Mouse (Mus musculus) hindbrain, embryonic 14.5 days (tissue): ENCODE data around the gene Gm7544. TPM values are rescaled to one million over a fixed set of nuclear protein-coding genes. Genes with fewer than 3 reads are reported as not detected.
"Not testable (repeated sequence)": the region's sequence is repeated elsewhere in the genome, so short reads cannot be mapped to it uniquely, and the experiment has no call there.

Experiments
- ATAC-seq: fragments of 200-750 bp; cut with Nextera tagmentation; 2 replicates; pipeline ENCODE4 v1.8.0; 2017; ENCODE audit warnings: moderate number of reproducible peaks, mild to moderate bottlenecking, moderate TSS enrichment, moderate library complexity; ENCODE audit not compliant: low FRiP score
- DNase-seq: peaks from one replicate; pipeline ENCODE4 v3.0.0-alpha.2; 2015; ENCODE audit warnings: low spot score
- H3K27ac ChIP-seq: fragments of 300-500 bp; sonication (generic); 2 replicates; pipeline ENCODE4 v1.5.1; 2014; ENCODE audit warnings: mild to moderate bottlenecking, moderate library complexity
- H3K27me3 ChIP-seq: fragments of 300-500 bp; sonication (generic); 2 replicates; pipeline ENCODE4 v1.6.1; 2014; ENCODE audit warnings: mild to moderate bottlenecking, low read length, mixed read lengths; ENCODE audit not compliant: control insufficient read depth, insufficient read depth
- H3K36me3 ChIP-seq: fragments of 300-500 bp; sonication (generic); replicated peaks from 2 replicates; pipeline ENCODE4 v1.6.1; 2014; ENCODE audit not compliant: control insufficient read depth, insufficient read depth
- H3K4me1 ChIP-seq: fragments of 300-500 bp; sonication (generic); replicated peaks from 2 replicates; pipeline ENCODE4 v1.6.1; 2014; ENCODE audit warnings: antibody characterized with exemption, low read length, mixed read lengths; ENCODE audit not compliant: control insufficient read depth, insufficient read depth
- H3K4me2 ChIP-seq: fragments of 300-500 bp; sonication (generic); replicated peaks from 2 replicates; pipeline ENCODE4 v1.6.1; 2014; ENCODE audit warnings: mild to moderate bottlenecking, moderate library complexity
- H3K4me3 ChIP-seq: fragments of 300-500 bp; sonication (generic); replicated peaks from 2 replicates; pipeline ENCODE4 v1.5.1; 2014; ENCODE audit warnings: mild to moderate bottlenecking, low read length
- H3K9ac ChIP-seq: fragments of 300-500 bp; sonication (generic); 2 replicates; pipeline ENCODE4 v1.6.1; 2014
- H3K9me3 ChIP-seq: fragments of 300-500 bp; sonication (generic); 2 replicates; pipeline ENCODE4 v1.6.1; 2016; ENCODE audit warnings: low read length; ENCODE audit not compliant: control insufficient read depth
- WGBS: fragments of 180-500 bp; shearing (Covaris S2); extraction: QIAGEN DNeasy Blood & Tissue Kit; methylation state at CpG from one replicate; pipeline ENCODE4 v1.1.7; 2014; 5-methylcytosine and 5-hydroxymethylcytosine counted together
- polyA plus RNA-seq: library from polyadenylated mRNA; unstranded; fragments of >200 nt; fragmentation: Nextera tagmentation; extraction: Ambion mirVana; gene quantifications from 2 replicates; pipeline ENCODE4 v1.2.1, GENCODE M21; 2014

Gm7544 gene
- polyA plus RNA-seq, 1 experiment from 2014 or later, result not detected

DNA sequence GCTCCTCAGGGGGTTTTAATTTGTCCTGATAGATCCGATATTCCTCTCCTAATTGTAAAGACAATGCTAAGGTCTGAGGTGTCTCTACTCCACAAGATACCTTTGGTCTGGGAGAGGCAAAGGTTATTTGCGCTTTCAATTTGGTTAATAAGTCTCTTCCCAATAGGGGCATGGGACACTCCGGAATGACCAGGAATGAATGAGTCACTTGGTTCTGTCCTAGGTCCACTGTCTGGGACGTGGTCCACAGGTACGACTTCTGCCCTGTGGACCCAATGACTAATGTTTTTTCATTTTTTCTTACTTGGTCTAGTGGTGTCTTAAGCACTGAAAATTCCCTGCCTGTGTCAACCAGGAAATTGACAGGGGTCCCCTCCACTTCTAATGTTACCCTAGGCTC lies 17.1 kb downstream of the Gm7544 start:
- Histone ChIP-seq H3K4me3 (no peak overlapping the region), H3K4me2 (no peak overlapping the region), H3K27ac (no peak overlapping the region), H3K9me3 (no peaks in the 10 kb centered on the region), H3K4me1 (no peaks in the 10 kb centered on the region), H3K36me3 (no peaks in the 10 kb centered on the region), H3K27me3 (no peaks in the 10 kb centered on the region), H3K9ac (no peak overlapping the region)
- DNase-seq (no peak), ATAC-seq (no peak)
- WGBS, result 97% methylated on average over 5 of the region's 5 CpGs

DNA sequence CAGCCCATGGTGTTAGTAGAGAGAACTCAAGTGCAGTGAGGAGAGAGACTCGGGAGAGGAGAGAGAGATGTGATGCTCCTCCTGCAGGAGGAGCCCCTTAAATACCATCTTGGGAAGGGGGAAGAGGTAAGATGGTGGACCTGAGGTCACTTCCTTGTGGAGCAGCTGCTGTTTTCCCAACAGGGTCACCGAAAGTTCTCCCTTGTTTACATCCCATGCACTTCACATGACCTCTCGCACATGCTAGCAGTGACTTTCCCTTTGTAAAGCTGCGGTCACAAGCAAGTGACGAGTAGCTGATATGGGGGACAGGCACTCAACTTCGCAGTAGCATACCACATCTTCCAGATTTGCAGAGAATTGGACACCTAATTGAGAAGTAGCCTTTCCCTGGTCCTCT lies 24.5 kb downstream of the Gm7544 start, which contains the start of gene Gm6217:
Gm6217 (minus strand) TSS at position 74 of the 400 bp plus-strand sequence.
- no CpG with 5 or more reads among the region's 6 CpGs for WGBS
- H3K36me3 ChIP-seq, DNase-seq, H3K4me3 ChIP-seq, H3K27me3 ChIP-seq, H3K9me3 ChIP-seq, H3K4me2 ChIP-seq, H3K9ac ChIP-seq, ATAC-seq, H3K4me1 ChIP-seq, H3K27ac ChIP-seq: not testable (repeated sequence)

DNA sequence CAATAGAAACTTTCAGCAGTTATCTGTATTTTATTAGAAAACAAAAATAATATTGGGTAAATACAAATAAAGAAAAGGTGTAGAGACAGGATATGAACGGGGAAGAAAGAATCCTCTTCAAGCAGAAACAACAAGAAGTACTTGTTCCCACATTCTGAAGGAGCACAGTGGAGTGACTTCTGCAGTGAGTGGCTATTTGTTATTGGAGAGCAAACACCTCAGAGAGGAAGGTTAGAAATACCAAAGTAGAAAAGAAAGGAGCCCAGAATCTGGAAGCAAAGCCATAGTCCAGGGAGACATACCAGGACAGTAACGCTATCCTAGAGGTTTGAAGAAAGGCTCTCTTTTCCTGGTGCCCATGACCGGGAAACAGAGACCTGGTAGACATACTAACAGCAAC lies 25.3 kb downstream of the Gm7544 start:
- H3K4me3 ChIP-seq, H3K27ac ChIP-seq, H3K9me3 ChIP-seq, H3K4me1 ChIP-seq, H3K4me2 ChIP-seq, ATAC-seq, DNase-seq, H3K27me3 ChIP-seq, H3K9ac ChIP-seq, H3K36me3 ChIP-seq: not testable (repeated sequence)
- WGBS, result 87% methylated on average over 1 of the region's 3 CpGs

DNA sequence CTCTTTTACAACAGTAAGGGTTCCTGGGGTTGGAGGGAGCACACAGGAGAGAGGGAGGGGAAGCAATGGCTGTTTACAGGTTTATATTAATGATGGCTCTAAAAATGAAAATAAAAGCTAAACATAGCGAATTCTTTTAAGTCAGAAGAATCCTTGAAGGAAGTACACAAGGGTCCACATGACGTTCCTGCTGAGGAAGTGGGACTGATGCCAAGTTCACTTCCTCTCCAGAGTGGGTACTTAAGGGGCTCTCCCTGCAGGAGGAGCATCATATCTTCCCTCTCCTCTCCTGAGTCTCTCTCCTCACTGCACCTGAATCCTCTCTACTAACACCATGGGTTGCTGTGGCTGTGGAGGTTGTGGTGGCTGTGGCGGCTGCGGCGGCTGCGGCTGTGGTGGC lies 31.2 kb downstream of the Gm7544 start, which contains the start of gene A030014E15Rik:
A030014E15Rik (plus strand) TSS at position 268 of the 400 bp plus-strand sequence.
- no peaks in the 10 kb centered on the region for H3K9me3 ChIP-seq
- 91% methylated on average over 6 of the region's 6 CpGs for WGBS
- no peak within 1 kb of the TSS for H3K27ac ChIP-seq
- no peaks in the 10 kb centered on the region for H3K36me3 ChIP-seq
- DNase-seq (no peak), ATAC-seq (no peak)
- no peak within 1 kb of the TSS for H3K9ac ChIP-seq
- no peak within 1 kb of the TSS for H3K4me2 ChIP-seq
- no peaks in the 10 kb centered on the region for H3K4me1 ChIP-seq
- H3K27me3 ChIP-seq, result no peaks in the 10 kb centered on the region
- H3K4me3 ChIP-seq, result no peak within 1 kb of the TSS

DNA sequence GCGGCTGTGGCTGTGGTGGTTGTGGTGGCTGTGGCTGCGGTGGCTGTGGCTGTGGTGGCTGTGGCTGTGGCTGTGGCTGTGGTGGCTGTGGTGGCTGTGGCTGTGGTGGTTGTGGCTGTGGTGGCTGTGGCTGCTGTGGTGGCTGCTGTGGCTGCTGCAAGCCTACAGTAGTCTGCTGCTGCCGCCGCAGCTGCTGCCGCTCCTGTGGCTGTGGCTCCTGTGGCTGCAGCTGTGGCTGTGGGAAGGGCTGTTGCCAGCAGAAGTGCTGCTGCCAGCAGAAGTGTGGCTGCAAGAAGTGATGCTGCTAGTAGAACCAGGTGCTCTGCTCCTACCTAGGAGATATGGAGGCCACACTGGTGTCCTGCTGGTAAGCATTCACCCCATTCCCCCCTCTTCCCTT lies 42.4 kb downstream of the Gm7544 start:
- 93% methylated on average over 5 of the region's 5 CpGs for WGBS
- not testable (repeated sequence) for H3K27me3 ChIP-seq, H3K4me2 ChIP-seq, H3K36me3 ChIP-seq, H3K4me3 ChIP-seq, DNase-seq, H3K27ac ChIP-seq, H3K9me3 ChIP-seq, ATAC-seq, H3K4me1 ChIP-seq, H3K9ac ChIP-seq

DNA sequence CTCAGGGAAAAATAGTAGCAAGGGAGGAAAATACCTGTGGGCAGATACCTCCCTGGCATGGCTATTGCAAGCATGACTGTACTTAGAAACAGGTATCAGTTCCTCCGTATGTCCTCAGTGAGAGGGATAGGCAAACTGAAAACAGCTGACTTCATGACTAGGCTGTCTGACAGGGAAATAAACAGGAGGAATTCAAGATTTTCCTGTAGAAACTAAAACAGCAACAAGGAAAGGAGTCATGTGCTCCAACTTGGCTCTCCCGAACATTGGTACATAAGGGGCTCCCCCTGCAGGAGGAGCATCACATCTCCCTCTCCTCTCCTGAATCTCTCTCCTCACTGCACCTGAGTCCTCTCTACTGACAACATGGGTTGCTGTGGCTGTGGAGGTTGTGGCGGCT lies 42.8 kb downstream of the Gm7544 start, which contains the start of gene A030005L19Rik:
A030005L19Rik (plus strand) TSS at position 301 of the 400 bp plus-strand sequence.
- Histone ChIP-seq H3K27ac (no peak within 1 kb of the TSS), H3K9ac (no peak within 1 kb of the TSS), H3K36me3 (no peaks in the 10 kb centered on the region), H3K4me3 (no peak within 1 kb of the TSS), H3K27me3 (no peaks in the 10 kb centered on the region), H3K9me3 (no peaks in the 10 kb centered on the region), H3K4me2 (no peak within 1 kb of the TSS), H3K4me1 (no peaks in the 10 kb centered on the region)
- no peak for ATAC-seq
- WGBS, result 94% methylated on average over 3 of the region's 3 CpGs
- DNase-seq, result no peak

DNA sequence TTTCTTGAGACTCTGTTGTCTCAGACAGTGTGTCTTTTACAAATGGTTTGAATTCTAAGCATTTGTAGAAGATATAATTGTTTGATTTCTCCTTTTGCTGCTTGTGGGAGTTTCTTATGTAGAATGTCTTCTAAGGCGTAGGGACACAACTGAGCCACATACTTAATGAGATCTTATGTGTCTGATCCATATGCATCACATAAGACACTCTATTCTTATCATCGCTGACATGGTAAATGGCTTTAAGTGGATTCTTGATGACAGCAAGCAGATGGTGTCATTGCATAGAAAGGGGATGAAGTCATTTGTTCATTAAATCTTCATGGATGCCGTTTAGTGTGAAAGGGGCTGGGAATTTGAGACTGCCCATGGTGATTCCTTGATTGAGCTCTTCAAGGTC lies 49.9 kb downstream of the Gm7544 start:
- Histone ChIP-seq H3K36me3 (peaks cover 17% of the 10 kb centered on the region), H3K27me3 (no peaks in the 10 kb centered on the region), H3K27ac (no peak overlapping the region), H3K4me2 (no peak overlapping the region), H3K9ac (no peak overlapping the region), H3K4me1 (no peaks in the 10 kb centered on the region), H3K4me3 (no peak overlapping the region), H3K9me3 (no peaks in the 10 kb centered on the region)
- ATAC-seq (no peak), DNase-seq (no peak)
- WGBS, result 55% methylated on average over 3 of the region's 3 CpGs

Other genes starting within 250 kb of the Gm7544 start
- 434 and 467 TPM in 2 replicates for gene Mff, start 231.1 kb downstream of the Gm7544 start, polyA plus RNA-seq
- gene Tm4sf20, start 187.6 kb downstream of the Gm7544 start, polyA plus RNA-seq, result not detected in 2 replicates
- not detected in 2 replicates for gene Gm47791, start 184.8 kb downstream of the Gm7544 start, polyA plus RNA-seq
- gene Agfg1, start 116.5 kb downstream of the Gm7544 start, polyA plus RNA-seq, result 42.9 and 46.4 TPM in 2 replicates
- not detected in 2 replicates for gene A030005L19Rik, start 42.7 kb downstream of the Gm7544 start, polyA plus RNA-seq
- not detected in 2 replicates for gene A030014E15Rik, start 31.1 kb downstream of the Gm7544 start, polyA plus RNA-seq
- not detected in 2 replicates for gene Gm6217, start 24.6 kb downstream of the Gm7544 start, polyA plus RNA-seq
- not detected in 2 replicates for gene A030003K21Rik, start 12.6 kb downstream of the Gm7544 start, polyA plus RNA-seq
- not detected in 2 replicates for gene Gm47955, start 4.3 kb upstream of the Gm7544 start, polyA plus RNA-seq
- not detected in 2 replicates for gene Gm47959, start 44.5 kb upstream of the Gm7544 start, polyA plus RNA-seq
- gene Slc19a3, start 82.4 kb upstream of the Gm7544 start, polyA plus RNA-seq, result 0.98 and 1.5 TPM in 2 replicates
- gene Krtap28-10, start 86.5 kb upstream of the Gm7544 start, polyA plus RNA-seq, result not detected in 2 replicates
- not detected in 2 replicates for gene Gm47969, start 88.9 kb upstream of the Gm7544 start, polyA plus RNA-seq
- not detected in 2 replicates for gene A030005K14Rik, start 103.4 kb upstream of the Gm7544 start, polyA plus RNA-seq
- not detected in 2 replicates for gene Krtap28-13, start 104.9 kb upstream of the Gm7544 start, polyA plus RNA-seq
- not detected in 2 replicates for gene Ccl20, start 160.8 kb upstream of the Gm7544 start, polyA plus RNA-seq
- gene Daw1, start 203.7 kb upstream of the Gm7544 start, polyA plus RNA-seq, result 1.2 and 2.0 TPM in 2 replicates